Mouse (Mus musculus) cerebellum, adult 2 months (tissue): ENCODE measurements around the gene Ccdc154.

Experiments used
- CTCF ChIP-seq: fragments of 200-500 bp; IDR thresholded peaks from 2 replicates; pipeline ENCODE4 v1.5.1; 2011; ENCODE audit warnings: low read depth, mild to moderate bottlenecking, control low read depth, low read length, moderate library complexity, borderline replicate concordance; ENCODE audit not compliant: insufficient read depth
- POLR2A ChIP-seq: fragments of 200-500 bp; IDR thresholded peaks from 2 replicates; pipeline ENCODE4 v1.6.1; 2011; ENCODE audit warnings: low read length, control low read depth, borderline replicate concordance; ENCODE audit not compliant: insufficient read depth

- no peak for TF ChIP-seq CTCF
- TF ChIP-seq POLR2A = no peak
Observed at GRCm38 (mm10) chr17:25135622-25136021, 26.6 kb upstream of the Ccdc154 start.
